Mouse (Mus musculus) ES-E14 (cell line): Measurements from ENCODE around the gene Dnaaf2.

Source experiments
- CHD2 ChIP-seq: IDR thresholded peaks from 2 replicates; pipeline ENCODE4 v1.6.1; 2014; ENCODE audit warnings: mild to moderate bottlenecking, low read depth, low read length, inconsistent platforms
- MAFK ChIP-seq: IDR thresholded peaks from 2 replicates; pipeline ENCODE4 v1.6.1; 2014; ENCODE audit warnings: mild to moderate bottlenecking, low read depth, low read length, inconsistent platforms; ENCODE audit not compliant: insufficient read depth
- ZC3H11A ChIP-seq: IDR thresholded peaks from 2 replicates; pipeline ENCODE4 v1.6.1; 2012; ENCODE audit warnings: low read depth, mild to moderate bottlenecking, inconsistent platforms, low read length, borderline replicate concordance
- ZNF384 ChIP-seq: IDR thresholded peaks from 2 replicates; pipeline ENCODE4 v1.6.1; 2012; ENCODE audit warnings: low read depth, low read length, inconsistent platforms

GRCm38 (mm10) chr12:69190074-69190473 is 8.2 kb downstream of the Dnaaf2 start:
- TF ChIP-seq MAFK: no peak
- no peak for TF ChIP-seq ZC3H11A
- no peak for TF ChIP-seq CHD2
- no peak for TF ChIP-seq ZNF384
